Mouse (Mus musculus) brown adipose tissue, adult 24 weeks (tissue): ENCODE data around the gene Ubp1. TPM values are rescaled to one million over a fixed set of nuclear protein-coding genes. Genes with fewer than 3 reads are reported as not detected.

Experiments used
- H3K27ac ChIP-seq: fragments of 200-500 bp; replicated peaks from 2 replicates; pipeline ENCODE4 v1.5.1; 2012; ENCODE audit warnings: low read depth, mild to moderate bottlenecking, low read length
- H3K4me1 ChIP-seq: fragments of 200-500 bp; 2 replicates; pipeline ENCODE4 v1.6.1; 2012; ENCODE audit warnings: low read length, mixed read lengths; ENCODE audit not compliant: control insufficient read depth, insufficient read depth, insufficient read length
- H3K4me3 ChIP-seq: fragments of 200-500 bp; 2 replicates; pipeline ENCODE4 v1.5.1; 2012; ENCODE audit warnings: low read depth, mild to moderate bottlenecking, low read length, moderate library complexity; ENCODE audit not compliant: insufficient read depth
- polyA plus RNA-seq: library from polyadenylated mRNA; stranded (reverse); fragments of >200 nt; gene quantifications from 2 replicates; pipeline ENCODE4 v1.2.4, GENCODE M21; 2012; ENCODE audit not compliant: missing spikeins, insufficient read depth, insufficient read length

Ubp1 gene
- polyA plus RNA-seq, 1 experiment: 27.8 TPM

- Histone ChIP-seq H3K4me1 (no peaks in the 10 kb centered on the region), H3K27ac (no peak overlapping the region), H3K4me3 (no peak overlapping the region)
These were observed 85.7 kb downstream of the Ubp1 start for GRCm38 (mm10) chr9:114016402-114016801.

GRCm38 (mm10) chr9:114019012-114019762, 88.5 kb downstream of the Ubp1 start:
- H3K4me3 ChIP-seq: no peak overlapping the region
- H3K27ac ChIP-seq: no peak overlapping the region
- no peaks in the 10 kb centered on the region for H3K4me1 ChIP-seq

- H3K4me1 ChIP-seq: no peaks in the 10 kb centered on the region
- H3K27ac ChIP-seq: no peak overlapping the region
- H3K4me3 ChIP-seq: no peak overlapping the region
These were observed 91.4 kb downstream of the Ubp1 start for GRCm38 (mm10) chr9:114022141-114022540.

- H3K4me3 ChIP-seq: no peak overlapping the region
- no peaks in the 10 kb centered on the region for H3K4me1 ChIP-seq
- H3K27ac ChIP-seq: no peak overlapping the region
These were observed 94.4 kb downstream of the Ubp1 start for GRCm38 (mm10) chr9:114025182-114025581.

- no peak overlapping the region for H3K27ac ChIP-seq
- H3K4me1 ChIP-seq: no peaks in the 10 kb centered on the region
- peak overlapping the region; percentile 70 for H3K4me3 ChIP-seq
These were observed 95.1 kb downstream of the Ubp1 start for GRCm38 (mm10) chr9:114025846-114026245.

- Histone ChIP-seq H3K4me1 (no peaks in the 10 kb centered on the region), H3K4me3 (peak overlapping the region; percentile 70), H3K27ac (no peak overlapping the region)
These were observed 95.7 kb downstream of the Ubp1 start for GRCm38 (mm10) chr9:114026261-114026934.

Other genes starting within 250 kb of the Ubp1 start
- gene Pdcd6ip, start 222.7 kb upstream of the Ubp1 start, polyA plus RNA-seq: 43.4 and 57.6 TPM in 2 replicates
- 23.1 and 24.5 TPM in 2 replicates for gene Clasp2, start 189.5 kb upstream of the Ubp1 start, polyA plus RNA-seq
- gene Fbxl2, start 115.3 kb downstream of the Ubp1 start, polyA plus RNA-seq: 1.2 and 2.3 TPM in 2 replicates
- 0.29 and 0.59 TPM in 2 replicates for gene Susd5, start 126.2 kb downstream of the Ubp1 start, polyA plus RNA-seq